Mouse (Mus musculus): ENCODE measurements around the gene Lrrc26.

GRCm38 (mm10) chr2:25264851-25265250 lies 24.9 kb upstream of the Lrrc26 start:
- TF ChIP-seq GATA1 (IDR thresholded peaks at IDR 0.05; ENCODE audit: borderline replicate concordance, low read length) (no peak), FLI1 (IDR thresholded peaks at IDR 0.05; ENCODE audit: low read length) (no peak)

Measured in megakaryocyte, embryonic 14.5 days (primary cell).